Mouse (Mus musculus) adrenal gland, adult 2 months (tissue): Measurements from ENCODE around the gene Traf7. TPM values are rescaled to one million over a fixed set of nuclear protein-coding genes. Genes with fewer than 3 reads are reported as not detected.

Source experiments
- DNase-seq: peaks from one replicate; pipeline ENCODE4 v3.0.0; 2021
- polyA plus RNA-seq: library from polyadenylated mRNA; depleted of rRNA; stranded (reverse); fragments of >200 nt; gene quantifications from 2 replicates; pipeline ENCODE4 v1.2.3, GENCODE M21; 2012
- total RNA-seq, 2 experiments: library from RNA; stranded (reverse); gene quantifications; 2 replicates each; pipeline ENCODE4 v1.2.3; 2021

Traf7 gene
- total and polyA plus RNA-seq, 3 experiments, result 91.4 to 167 (median 105) TPM

GRCm38 (mm10) chr17:24506332-24507070 is 21.2 kb downstream of the Traf7 start:
- DNase-seq, result peak; percentile 64

- DNase-seq, result no peak
Measured at GRCm38 (mm10) chr17:24505286-24505955, 22.3 kb downstream of the Traf7 start.

GRCm38 (mm10) chr17:24504085-24504484 is 23.7 kb downstream of the Traf7 start:
- DNase-seq, result no peak

- no peak for DNase-seq
Measured at GRCm38 (mm10) chr17:24502208-24502607, 25.5 kb downstream of the Traf7 start.

GRCm38 (mm10) chr17:24496026-24496425 is 31.7 kb downstream of the Traf7 start:
- DNase-seq, result peak; percentile 56

- DNase-seq, result no peak
Measured at GRCm38 (mm10) chr17:24495443-24495842, 32.3 kb downstream of the Traf7 start.

- DNase-seq, result no peak
Measured at GRCm38 (mm10) chr17:24494627-24495335, 33.0 kb downstream of the Traf7 start.

GRCm38 (mm10) chr17:24490399-24490798 is 37.3 kb downstream of the Traf7 start:
- peak; percentile 63 for DNase-seq

GRCm38 (mm10) chr17:24489265-24490030 is 38.3 kb downstream of the Traf7 start:
- DNase-seq, result peak; percentile 60

GRCm38 (mm10) chr17:24488662-24489264 is 39.0 kb downstream of the Traf7 start:
- DNase-seq, result peak; percentile 65

GRCm38 (mm10) chr17:24488186-24488661 is 39.5 kb downstream of the Traf7 start, which contains the start of gene Caskin1:
Gene Caskin1 (plus strand): TSS chr17:24488601.
- DNase-seq, result peak; percentile 75

- no peak for DNase-seq
Measured at GRCm38 (mm10) chr17:24485090-24485860, 42.5 kb downstream of the Traf7 start.

- DNase-seq, result peak; percentile 48
Measured at GRCm38 (mm10) chr17:24483495-24483894, 44.2 kb downstream of the Traf7 start.

GRCm38 (mm10) chr17:24481027-24481815 is 46.5 kb downstream of the Traf7 start:
- DNase-seq, result peak; percentile 50

GRCm38 (mm10) chr17:24480201-24480826 is 47.4 kb downstream of the Traf7 start:
- DNase-seq, result no peak

GRCm38 (mm10) chr17:24479431-24479830 is 48.3 kb downstream of the Traf7 start:
- DNase-seq, result no peak

- peak; percentile 97 for DNase-seq
Measured at GRCm38 (mm10) chr17:24478663-24479380, 48.9 kb downstream of the Traf7 start, which contains the start of gene Mlst8. Gene Mlst8 (minus strand): TSS chr17:24479078.

GRCm38 (mm10) chr17:24477985-24478600 is 49.6 kb downstream of the Traf7 start:
- no peak for DNase-seq
